Mouse (Mus musculus): ENCODE measurements around the gene Dusp1. TPM values are rescaled to one million over a fixed set of nuclear protein-coding genes. Genes with fewer than 3 reads are reported as not detected.

Dusp1 gene
- polyA plus RNA-seq, 1 experiment, result 11.6 TPM

DNA sequence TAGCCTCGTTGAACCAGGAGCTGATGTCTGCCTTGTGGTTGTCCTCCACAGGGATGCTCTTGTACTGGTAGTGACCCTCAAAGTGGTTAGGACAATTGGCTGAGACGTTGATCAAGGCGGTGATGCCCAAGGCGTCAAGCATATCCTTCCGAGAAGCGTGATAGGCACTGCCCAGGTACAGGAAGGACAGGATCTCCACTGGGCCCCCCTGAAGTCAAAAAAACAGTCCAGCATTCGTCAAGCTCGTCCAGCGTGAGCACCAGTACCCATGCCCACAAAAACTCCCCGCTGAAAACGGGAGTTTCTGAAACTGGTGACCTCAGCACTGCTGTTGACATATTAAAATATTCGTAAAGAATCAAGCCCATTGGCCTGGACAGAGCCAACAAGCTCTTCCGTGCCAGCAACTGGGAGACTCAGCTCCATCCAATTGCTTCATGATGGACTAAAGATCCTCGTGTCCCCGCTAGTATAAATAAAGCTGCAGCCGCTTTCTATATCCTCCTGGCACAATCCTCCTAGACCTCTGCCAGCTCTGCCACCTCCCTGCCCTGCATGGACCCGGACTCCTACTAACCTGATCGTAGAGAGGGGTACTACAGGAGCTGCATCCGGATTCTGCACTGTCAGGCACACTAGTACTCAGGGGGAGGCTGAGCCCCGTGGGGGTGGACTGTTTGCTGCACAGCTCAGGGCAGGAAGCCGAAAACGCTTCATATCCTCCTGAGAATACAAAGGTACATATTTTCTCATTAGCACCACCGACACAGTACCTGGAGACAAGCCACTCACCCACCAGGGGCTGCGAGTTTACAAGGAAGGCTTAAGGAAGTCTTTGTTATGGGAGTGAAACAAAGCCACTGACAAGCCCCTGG lies 54.7 kb downstream of the Dusp1 start:
- Histone ChIP-seq H3K79me2 (ENCODE audit: control insufficient read depth, insufficient read depth) (peaks cover 13% of the 10 kb centered on the region), H3K27me3 (ENCODE audit: control insufficient read depth, insufficient read depth, insufficient read length) (no peaks in the 10 kb centered on the region)
- TF ChIP-seq TCF12 (IDR thresholded peaks at IDR 0.05; ENCODE audit: insufficient read depth, poor library complexity, severe bottlenecking) (no peak), MYOG (IDR thresholded peaks at IDR 0.05; ENCODE audit: control insufficient read depth in 1 of 3, insufficient read depth in 1 of 3, insufficient read length in 2 of 3, low read depth in 2 of 3) (no peak), E2F4 (IDR thresholded peaks at IDR 0.05; ENCODE audit: insufficient read depth) (no peak), MYOD1 (IDR thresholded peaks at IDR 0.05; ENCODE audit: control insufficient read depth in 1 of 3, insufficient read length in 2 of 3, low read depth in 2 of 3) (no peak), MAX (IDR thresholded peaks at IDR 0.05; ENCODE audit: low read depth) (no peak), REST (IDR thresholded peaks at IDR 0.05; ENCODE audit: insufficient read depth, insufficient read length) (no peak), CEBPB (IDR thresholded peaks at IDR 0.05; ENCODE audit: insufficient read depth, poor library complexity, severe bottlenecking) (no peak), SRF (IDR thresholded peaks at IDR 0.05; ENCODE audit: control insufficient read depth, insufficient read length, low read depth) (no peak)

DNA sequence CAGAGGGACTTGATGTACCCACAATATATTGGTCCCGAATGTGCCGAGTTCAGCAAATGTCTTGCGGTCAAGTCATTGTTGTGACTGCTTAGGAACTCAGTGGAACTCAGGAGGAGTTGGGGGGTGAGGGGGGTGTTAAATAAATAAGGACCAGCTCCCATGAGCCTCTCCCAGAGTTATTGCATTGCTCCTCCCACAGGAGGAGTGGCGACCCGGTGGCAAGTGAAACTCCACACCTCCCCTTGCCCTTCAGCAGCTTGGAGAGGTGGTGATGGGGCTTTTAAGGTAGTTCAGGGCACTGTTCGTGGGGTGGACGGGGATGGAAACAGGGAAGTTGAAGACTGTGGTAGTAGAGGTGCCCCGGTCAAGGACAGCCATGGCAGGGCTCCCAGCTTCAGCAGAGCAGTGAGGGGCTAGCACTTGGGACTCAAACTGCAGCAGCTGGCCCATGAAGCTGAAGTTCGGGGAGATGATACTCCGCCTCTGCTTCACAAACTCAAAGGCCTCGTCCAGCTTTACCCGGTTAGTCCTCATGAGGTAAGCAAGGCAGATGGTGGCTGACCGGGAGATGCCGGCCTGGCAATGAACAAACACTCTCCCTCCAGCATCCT lies 55.8 kb downstream of the Dusp1 start:
- no peaks in the 10 kb centered on the region for H3K27me3 ChIP-seq (ENCODE audit: control insufficient read depth, insufficient read depth, insufficient read length)
- H3K36me3 ChIP-seq (ENCODE audit: control insufficient read depth, insufficient read depth), result peaks cover 6% of the 10 kb centered on the region
- H3ac ChIP-seq (ENCODE audit: control insufficient read depth, insufficient read length), result no peak overlapping the region
- peak overlapping the region; percentile 82 for H3K4me3 ChIP-seq
- TF ChIP-seq TCF12 (IDR thresholded peaks at IDR 0.05; ENCODE audit: insufficient read depth, poor library complexity, severe bottlenecking), result no peak
- no peak for TF ChIP-seq MYOD1 (IDR thresholded peaks at IDR 0.05; ENCODE audit: control insufficient read depth in 1 of 3, insufficient read length in 2 of 3, low read depth in 2 of 3)
- no peak for TF ChIP-seq TCF3 (IDR thresholded peaks at IDR 0.05; ENCODE audit: insufficient read length, low read depth)
- TF ChIP-seq POLR2A (IDR thresholded peaks at IDR 0.05; ENCODE audit: insufficient read length, low read depth), result peak; percentile 31
- no peak for TF ChIP-seq REST (IDR thresholded peaks at IDR 0.05; ENCODE audit: insufficient read depth, insufficient read length)
- H3K79me2 ChIP-seq (ENCODE audit: control insufficient read depth, insufficient read depth), result peaks cover 13% of the 10 kb centered on the region
- peak overlapping the region; percentile 57 for H3K4me2 ChIP-seq (ENCODE audit: low read depth)

More for the DNA sequence above, 54.7 kb downstream of the Dusp1 start:
- peaks cover 6% of the 10 kb centered on the region for H3K36me3 ChIP-seq (ENCODE audit: control insufficient read depth, insufficient read depth)
- peak overlapping the region; percentile 62 for H3ac ChIP-seq (ENCODE audit: control insufficient read depth, insufficient read length)
- H3K4me3 ChIP-seq, result peak overlapping the region; percentile 82
- H3K4me2 ChIP-seq (ENCODE audit: low read depth), result peak overlapping the region; percentile 57

DNA sequence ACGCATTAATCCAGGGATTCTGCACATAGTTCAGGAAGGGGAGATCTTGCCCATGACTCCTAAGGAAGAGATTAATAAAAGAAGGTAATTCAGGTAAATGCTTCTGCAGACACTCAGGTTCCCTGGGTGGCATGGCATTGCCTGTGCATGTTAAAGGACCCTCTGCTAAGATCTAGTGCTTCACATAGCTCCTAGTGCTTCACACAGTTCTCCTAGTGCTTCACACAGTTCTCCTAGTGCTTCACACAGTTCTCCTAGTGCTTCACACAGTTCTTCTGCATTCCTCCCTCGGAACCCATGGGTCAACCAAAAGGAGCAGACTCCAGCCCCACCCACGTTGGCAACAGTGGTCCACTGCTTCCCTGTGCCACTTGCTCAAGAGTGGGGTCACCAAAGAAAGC lies 56.7 kb downstream of the Dusp1 start:
- H3K4me3 ChIP-seq, result no peak overlapping the region
- peaks cover 6% of the 10 kb centered on the region for H3K36me3 ChIP-seq (ENCODE audit: control insufficient read depth, insufficient read depth)
- no peak overlapping the region for H3ac ChIP-seq (ENCODE audit: control insufficient read depth, insufficient read length)
- H3K79me2 ChIP-seq (ENCODE audit: control insufficient read depth, insufficient read depth), result peaks cover 13% of the 10 kb centered on the region
- H3K27me3 ChIP-seq (ENCODE audit: control insufficient read depth, insufficient read depth, insufficient read length), result no peaks in the 10 kb centered on the region
- peak overlapping the region; percentile 57 for H3K4me2 ChIP-seq (ENCODE audit: low read depth)
- TF ChIP-seq USF1 (IDR thresholded peaks at IDR 0.05; ENCODE audit: low read depth), result no peak
- TF ChIP-seq E2F4 (IDR thresholded peaks at IDR 0.05; ENCODE audit: insufficient read depth), result no peak
- TF ChIP-seq CEBPB (IDR thresholded peaks at IDR 0.05; ENCODE audit: insufficient read depth, poor library complexity, severe bottlenecking), result no peak
- no peak for TF ChIP-seq MYOG (IDR thresholded peaks at IDR 0.05; ENCODE audit: control insufficient read depth in 1 of 3, insufficient read depth in 1 of 3, insufficient read length in 2 of 3, low read depth in 2 of 3)
- TF ChIP-seq POLR2A (IDR thresholded peaks at IDR 0.05; ENCODE audit: insufficient read length, low read depth), result no peak
- no peak for TF ChIP-seq TCF3 (IDR thresholded peaks at IDR 0.05; ENCODE audit: insufficient read length, low read depth)
- TF ChIP-seq POLR2AphosphoS2 (IDR thresholded peaks at IDR 0.05; ENCODE audit: insufficient read length, low read depth), result no peak
- no peak for TF ChIP-seq TCF12 (IDR thresholded peaks at IDR 0.05; ENCODE audit: insufficient read depth, poor library complexity, severe bottlenecking)
- no peak for TF ChIP-seq REST (IDR thresholded peaks at IDR 0.05; ENCODE audit: insufficient read depth, insufficient read length)
- TF ChIP-seq MYOD1 (IDR thresholded peaks at IDR 0.05; ENCODE audit: control insufficient read depth in 1 of 3, insufficient read length in 2 of 3, low read depth in 2 of 3), result no peak
- TF ChIP-seq SRF (IDR thresholded peaks at IDR 0.05; ENCODE audit: control insufficient read depth, insufficient read length, low read depth), result no peak

DNA sequence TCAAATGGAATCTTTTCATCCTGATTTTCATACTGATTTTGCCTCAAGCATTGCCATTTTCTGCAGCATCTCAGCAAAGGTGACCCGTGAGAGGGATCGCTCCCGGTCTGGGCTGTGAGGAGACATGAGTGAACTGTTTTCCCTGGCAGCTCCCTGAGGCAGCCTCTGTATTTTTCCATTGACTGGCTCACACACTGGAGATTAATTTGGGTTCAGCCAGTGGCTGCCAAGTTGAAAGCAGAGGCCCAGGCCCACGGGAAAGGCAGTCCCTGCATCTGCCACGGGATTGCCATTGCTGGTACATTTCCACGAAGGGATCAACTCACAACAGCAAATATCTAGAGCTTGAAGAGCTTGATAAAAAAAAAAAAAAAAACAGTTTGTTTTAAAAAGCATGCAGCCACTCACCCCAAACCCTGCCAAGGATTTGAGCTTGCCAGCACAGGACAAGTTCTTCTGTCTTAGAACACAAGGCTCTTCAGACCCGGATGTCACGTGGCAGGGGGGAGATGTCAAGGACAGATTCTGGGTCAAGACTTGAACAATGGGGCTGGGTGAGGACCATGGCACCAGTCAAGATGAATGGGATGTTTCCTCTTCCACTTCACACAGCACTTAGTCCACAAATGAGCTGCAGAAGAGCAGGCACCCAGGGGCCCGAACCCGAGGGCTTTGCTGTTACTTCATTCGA lies 57.8 kb downstream of the Dusp1 start:
- H3K79me2 ChIP-seq (ENCODE audit: control insufficient read depth, insufficient read depth), result peaks cover 13% of the 10 kb centered on the region
- no peak overlapping the region for H3ac ChIP-seq (ENCODE audit: control insufficient read depth, insufficient read length)
- peaks cover 6% of the 10 kb centered on the region for H3K36me3 ChIP-seq (ENCODE audit: control insufficient read depth, insufficient read depth)
- TF ChIP-seq USF1 (IDR thresholded peaks at IDR 0.05; ENCODE audit: low read depth) (peak; percentile 21), TCF12 (IDR thresholded peaks at IDR 0.05; ENCODE audit: insufficient read depth, poor library complexity, severe bottlenecking) (no peak)
- H3K4me2 ChIP-seq (ENCODE audit: low read depth), result peak overlapping the region; percentile 58
- no peaks in the 10 kb centered on the region for H3K27me3 ChIP-seq (ENCODE audit: control insufficient read depth, insufficient read depth, insufficient read length)
- no peak overlapping the region for H3K4me3 ChIP-seq

Measured in myocyte (in vitro differentiated cells).